Mouse (Mus musculus) brain, adult 2 months (tissue): Measurements from ENCODE around the gene Apoe.

Experiments used
- DNase-seq: peaks from one replicate; pipeline ENCODE4 v3.0.0; 2011; ENCODE audit warnings: low read depth, low spot score

The Apoe gene

DNA sequence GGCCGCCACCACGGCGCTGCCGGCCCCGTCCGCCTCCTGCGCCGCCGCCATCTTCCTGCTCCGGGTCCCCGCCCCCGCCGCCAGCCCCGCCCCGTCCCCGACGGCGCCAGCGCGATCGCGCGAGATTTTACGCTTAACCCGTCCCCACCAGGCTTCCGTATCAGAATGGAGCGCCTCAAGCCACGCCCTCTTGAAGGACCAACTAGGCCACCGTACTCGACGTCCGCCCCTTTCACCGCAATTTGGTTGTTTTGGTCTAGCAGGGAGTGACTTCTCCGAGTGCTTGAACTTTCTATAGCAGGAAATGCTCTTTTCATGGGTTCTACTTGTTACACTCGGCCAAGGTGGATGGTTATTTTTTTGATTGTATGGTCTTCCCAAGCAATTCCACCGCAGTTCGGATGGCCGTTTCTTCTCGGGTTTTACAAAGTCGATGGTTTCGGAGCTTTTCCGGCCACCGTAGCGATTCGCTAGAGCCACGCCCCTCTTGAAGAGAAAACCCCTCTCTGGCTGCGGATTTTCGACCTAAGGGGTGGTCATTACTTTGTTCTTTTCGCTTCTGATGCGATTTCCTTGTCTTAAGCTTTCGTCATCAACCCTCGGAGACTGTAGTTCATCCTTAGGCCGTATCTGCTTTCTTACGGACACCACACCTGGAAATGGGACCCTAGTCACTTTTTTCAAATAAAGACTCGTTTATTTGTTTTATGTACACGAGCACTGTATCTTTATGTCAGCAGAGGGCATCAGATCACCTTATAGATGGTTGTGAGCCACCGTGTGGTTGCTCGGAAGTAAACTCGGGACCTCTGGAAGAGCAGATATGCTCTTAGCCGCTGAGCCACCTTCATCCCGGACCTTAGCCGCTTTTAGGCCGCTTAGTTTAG is 33.8 kb downstream of the Apoe start, which contains the start of gene Clptm1:
Clptm1 (minus strand) TSS at position 79 of the 887 bp plus-strand sequence.
- peak; percentile 99 for DNase-seq

DNA sequence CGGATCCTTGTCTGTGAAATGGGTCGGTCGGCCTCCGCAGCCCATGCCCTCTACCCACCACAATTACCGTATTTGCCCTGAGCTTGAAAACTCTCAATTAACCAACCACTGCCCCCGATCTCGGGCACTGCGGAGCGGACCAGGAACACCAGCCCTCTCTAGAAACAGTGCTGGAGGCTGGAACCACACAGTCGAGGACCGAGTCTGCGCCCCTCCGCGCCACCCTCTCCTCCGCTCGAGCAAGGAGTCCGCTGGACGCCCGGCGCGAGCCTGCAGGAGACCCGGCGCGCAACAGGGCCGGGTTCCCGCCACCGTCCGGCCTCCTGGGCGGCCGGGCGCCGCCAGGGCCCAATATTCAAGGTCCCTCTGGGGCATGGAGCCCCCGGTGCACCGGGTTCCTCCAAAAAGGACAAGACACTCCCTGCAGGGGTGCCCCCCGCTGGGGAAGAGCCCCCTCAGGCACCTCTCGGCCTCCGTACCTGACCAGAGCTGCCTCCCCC is 34.5 kb downstream of the Apoe start:
- no peak for DNase-seq

DNA sequence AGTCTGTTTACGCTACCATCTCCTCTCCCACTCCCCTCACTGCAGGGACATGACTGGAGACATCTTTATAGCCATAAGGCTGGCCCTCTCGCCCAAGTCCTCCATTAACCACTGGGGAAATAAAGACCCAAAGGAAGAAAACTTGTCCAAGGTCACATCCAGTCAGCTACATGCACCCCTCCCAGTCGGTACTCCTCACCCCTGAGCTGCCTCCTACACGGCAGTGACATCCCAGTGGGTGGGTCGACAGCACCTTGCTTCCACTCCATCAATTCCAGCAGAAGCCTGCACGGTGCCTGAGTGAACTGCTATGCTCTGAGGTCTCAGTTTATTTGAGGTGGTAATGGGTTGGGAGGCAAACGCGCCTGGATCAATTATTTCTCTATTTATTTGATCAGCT is 35.0 kb downstream of the Apoe start:
- peak; percentile 30 for DNase-seq

GRCm38 (mm10) chr7:19652614-19653013 is 46.4 kb downstream of the Apoe start:
- DNase-seq: no peak

GRCm38 (mm10) chr7:19651063-19651786 is 47.8 kb downstream of the Apoe start:
- no peak for DNase-seq
